Mouse (Mus musculus) left cerebral cortex, postnatal 4 days (tissue): ENCODE measurements around the gene Cgrrf1. TPM values are rescaled to one million over a fixed set of nuclear protein-coding genes. Genes with fewer than 3 reads are reported as not detected.
A peak's percentile ranks its signal among the peaks of the same experiment; 100 is the strongest.

Experiments
- DNase-seq: peaks from one replicate; pipeline ENCODE4 v3.0.0-alpha.2; 2022
- intact Hi-C: fragments of 180-260 bp; cut with DNase I; formaldehyde crosslinking; loops from one replicate; pipeline ENCODE4 v1.15.1; 2025
- total RNA-seq, 2 experiments: library from RNA; stranded (reverse); gene quantifications; 2 replicates each; pipeline ENCODE4 v1.2.3; 2021

The Cgrrf1 gene
- total RNA-seq, 2 experiments from 2014 or later = 6.3 TPM

- intact Hi-C loops = no loop called here
- peak; percentile 94 for DNase-seq
Measured at GRCm38 (mm10) chr14:46821873-46822716, 9.8 kb upstream of the Cgrrf1 start, which contains the start of gene Gmfb. Gene Gmfb, minus strand, starts transcription at chr14:46822242.

- intact Hi-C loops = no loop called here
- no peak for DNase-seq
Measured at GRCm38 (mm10) chr14:46823996-46824395, 7.9 kb upstream of the Cgrrf1 start.

- intact Hi-C loops = no loop called here
- no peak for DNase-seq
Measured at GRCm38 (mm10) chr14:46827430-46827829, 4.5 kb upstream of the Cgrrf1 start.

GRCm38 (mm10) chr14:46831295-46831694 is 630 bp upstream of the Cgrrf1 start:
- DNase-seq = no peak
- intact Hi-C loops = no loop called here

- intact Hi-C loops = no loop called here
- DNase-seq = peak; percentile 25
Measured at GRCm38 (mm10) chr14:46832354-46833272, 688 bp downstream of the Cgrrf1 start.

- DNase-seq = no peak
- intact Hi-C loops = no loop called here
Measured at GRCm38 (mm10) chr14:46839326-46839725, 7.4 kb downstream of the Cgrrf1 start.

GRCm38 (mm10) chr14:46845706-46846105 is 13.8 kb downstream of the Cgrrf1 start:
- intact Hi-C loops = no loop called here

GRCm38 (mm10) chr14:46848063-46848590 is 16.2 kb downstream of the Cgrrf1 start:
- intact Hi-C loops = no loop called here
- DNase-seq = no peak

More at GRCm38 (mm10) chr14:46845706-46846105, 13.8 kb downstream of the Cgrrf1 start:
- DNase-seq = no peak

- DNase-seq = no peak
- intact Hi-C loops = no loop called here
Measured at GRCm38 (mm10) chr14:46848736-46849135, 16.8 kb downstream of the Cgrrf1 start.

GRCm38 (mm10) chr14:46849769-46850168 is 17.8 kb downstream of the Cgrrf1 start:
- no peak for DNase-seq

GRCm38 (mm10) chr14:46853677-46854076 is 21.8 kb downstream of the Cgrrf1 start:
- intact Hi-C loops = no loop called here

More at GRCm38 (mm10) chr14:46849769-46850168, 17.8 kb downstream of the Cgrrf1 start:
- intact Hi-C loops = no loop called here

GRCm38 (mm10) chr14:46862922-46863321 is 31.0 kb downstream of the Cgrrf1 start:
- intact Hi-C loops = no loop called here
- no peak for DNase-seq

More at GRCm38 (mm10) chr14:46853677-46854076, 21.8 kb downstream of the Cgrrf1 start:
- DNase-seq = peak; percentile 6

- intact Hi-C loops = loop anchor here (5.0 to 10.0 kb wide), 3 partner anchors 94 to 376 kb away; no protein-coding TSS in a partner anchor
Measured at GRCm38 (mm10) chr14:46880935-46881334, 49.0 kb downstream of the Cgrrf1 start.

GRCm38 (mm10) chr14:46881581-46882430 is 49.9 kb downstream of the Cgrrf1 start:
- DNase-seq = peak; percentile 13
- intact Hi-C loops = loop anchor here (2.0 to 10.0 kb wide), 4 partner anchors 93 to 375 kb away; no protein-coding TSS in a partner anchor

More at GRCm38 (mm10) chr14:46880935-46881334, 49.0 kb downstream of the Cgrrf1 start:
- peak; percentile 50 for DNase-seq

GRCm38 (mm10) chr14:46882431-46883067 is 50.6 kb downstream of the Cgrrf1 start, which contains the start of gene Samd4:
Gene Samd4, plus strand, starts transcription at chr14:46882854.
- intact Hi-C loops = loop anchor here (2.0 to 10.0 kb wide), 4 partner anchors 92 to 375 kb away; no protein-coding TSS in a partner anchor
- peak; percentile 66 for DNase-seq

GRCm38 (mm10) chr14:46883068-46883870 is 51.3 kb downstream of the Cgrrf1 start:
- peak; percentile 55 for DNase-seq
- intact Hi-C loops = loop anchor here (2.0 to 10.0 kb wide), 4 partner anchors 92 to 374 kb away; no protein-coding TSS in a partner anchor

- intact Hi-C loops = loop anchor here (2.0 to 10.0 kb wide), 4 partner anchors 91 to 373 kb away; no protein-coding TSS in a partner anchor
- DNase-seq = peak; percentile 37
Measured at GRCm38 (mm10) chr14:46883871-46884441, 52.0 kb downstream of the Cgrrf1 start.
